Mouse (Mus musculus) c-Kit-positive CD71-negative TER-119-negative erythroid progenitor cells, embryonic 14.5 days (primary cell): ENCODE measurements around the gene Tmem94.

Experiments used
- DNase-seq: peaks from one replicate; pipeline ENCODE4 v3.0.0-alpha.2; 2013; ENCODE audit warnings: low read depth

The Tmem94 gene

DNA sequence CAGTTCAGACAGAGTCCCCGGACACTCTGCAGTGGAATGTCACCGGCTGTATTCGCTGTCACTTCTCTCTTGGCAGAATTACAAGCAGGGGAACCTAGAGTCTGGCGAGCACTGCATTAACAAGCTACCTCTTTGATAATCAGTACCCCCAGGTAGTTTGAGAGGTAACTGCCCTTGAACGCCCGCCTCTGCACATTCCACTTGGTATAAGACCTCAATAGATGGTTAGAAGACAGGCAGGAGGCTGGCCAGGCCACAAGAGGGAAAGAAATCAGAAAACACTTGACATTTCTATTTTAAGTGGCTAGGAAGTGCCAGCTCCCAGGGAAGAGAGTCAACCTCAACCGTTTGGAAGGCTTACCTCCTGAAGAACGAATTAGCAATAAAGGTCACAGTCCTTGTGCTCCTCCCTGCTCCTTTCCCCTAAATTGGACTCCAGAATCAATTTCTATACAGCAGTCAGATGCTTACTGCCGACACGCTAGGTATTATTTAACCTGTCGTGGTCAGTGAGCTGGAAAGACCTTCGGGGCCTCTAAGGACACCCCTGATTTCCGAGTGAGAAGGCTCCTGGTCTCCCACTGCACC is 1.2 kb downstream of the Tmem94 start:
- no peak for DNase-seq

DNA sequence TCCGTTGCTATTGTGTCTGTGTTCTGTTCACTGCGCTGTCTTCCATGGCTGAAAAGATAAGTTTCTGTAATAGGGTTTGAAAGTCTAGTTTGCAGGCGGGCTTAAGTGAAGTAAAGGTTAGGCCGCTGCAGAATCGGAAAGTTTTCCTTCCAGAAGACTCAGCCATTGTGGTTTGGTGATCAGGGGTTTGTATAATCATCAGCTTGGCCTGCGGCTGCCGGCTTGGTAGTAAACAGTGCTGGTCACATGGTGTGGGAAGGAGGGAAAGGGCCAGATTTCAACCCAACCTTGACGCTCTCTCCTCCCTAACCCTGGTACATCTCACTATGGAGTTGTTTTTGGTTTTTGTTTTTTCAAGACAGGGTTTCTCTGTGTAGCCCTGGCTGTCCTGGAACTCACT is 1.7 kb downstream of the Tmem94 start:
- no peak for DNase-seq

DNA sequence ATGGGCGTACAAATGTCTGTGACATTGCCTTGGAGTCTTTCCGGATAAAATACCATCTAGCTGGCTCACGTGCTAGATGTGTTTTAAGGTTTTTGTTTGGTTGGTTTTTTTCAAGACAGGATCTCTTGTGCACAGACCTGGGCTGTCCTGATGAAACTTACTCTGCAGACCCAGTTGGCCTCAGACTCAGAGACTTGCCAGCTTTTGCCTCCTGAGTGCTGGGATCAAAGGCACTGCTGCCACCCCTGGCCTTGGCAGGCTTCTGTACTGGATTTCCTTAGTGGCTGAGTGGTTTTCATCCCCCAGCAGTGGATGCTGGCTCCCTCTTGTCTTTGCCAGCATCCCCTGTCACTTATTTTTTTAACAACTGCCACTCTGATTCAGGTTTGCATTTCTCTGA is 3.7 kb downstream of the Tmem94 start:
- DNase-seq = no peak

DNA sequence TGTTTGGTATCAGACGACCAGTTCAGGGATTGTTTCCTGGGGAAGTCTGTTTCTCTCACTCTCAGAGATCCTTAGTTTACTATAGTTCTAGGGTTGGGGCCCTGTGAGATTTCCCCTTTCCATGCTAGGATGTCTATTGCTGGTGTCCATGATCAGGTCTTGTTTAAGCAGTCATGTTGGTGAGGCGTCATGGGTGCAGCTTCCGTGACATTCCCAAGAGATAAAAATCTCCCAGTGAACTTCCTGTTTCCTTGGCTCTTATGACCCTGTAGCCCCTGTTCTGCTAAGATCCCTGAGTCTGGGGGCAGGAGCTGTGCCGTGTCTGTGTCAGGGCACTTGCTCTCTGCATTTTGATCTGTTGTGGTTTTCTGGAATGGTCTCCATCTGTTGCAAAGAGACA is 9.4 kb downstream of the Tmem94 start:
- no peak for DNase-seq

DNA sequence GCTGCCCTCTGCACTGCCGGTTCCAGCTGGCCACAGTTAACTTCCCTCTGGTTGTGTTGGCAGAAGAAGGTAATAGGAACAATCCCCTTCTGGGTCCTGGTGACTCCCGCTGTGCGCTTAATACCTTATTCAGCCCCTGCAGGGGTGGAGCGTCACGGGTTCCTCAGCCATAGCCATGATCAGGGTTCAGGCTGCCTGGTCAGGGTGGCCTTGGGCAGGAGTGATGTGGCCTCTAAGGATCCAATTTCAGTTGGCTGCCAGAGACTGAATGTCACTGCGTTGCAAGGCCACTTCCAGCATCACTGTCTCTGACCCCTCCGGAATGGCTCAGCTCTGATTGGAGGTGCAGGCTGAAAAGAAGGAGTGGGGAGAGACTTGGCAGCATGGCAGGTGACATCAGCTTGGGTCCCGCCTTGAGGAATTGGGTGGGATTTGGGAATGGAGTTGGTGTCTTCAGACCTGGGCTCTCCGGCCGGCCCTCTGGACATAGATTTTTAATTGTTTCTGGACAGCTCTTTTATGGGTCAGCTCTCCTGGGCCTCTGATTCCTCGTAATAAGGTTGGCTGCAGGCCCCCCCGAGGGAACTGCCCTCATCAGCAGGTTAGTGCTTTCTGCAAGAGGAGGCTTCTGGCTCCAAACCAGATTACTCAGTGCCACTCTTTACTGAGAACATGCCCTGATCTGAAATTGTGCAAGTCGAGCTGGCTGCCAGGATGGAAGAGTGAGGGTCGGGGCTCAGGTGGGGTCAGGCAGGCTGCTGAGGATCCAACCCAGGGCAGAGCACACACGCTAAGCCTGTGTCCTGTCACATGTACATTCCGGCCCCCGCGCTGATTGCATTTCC is 10.8 kb downstream of the Tmem94 start:
- no peak for DNase-seq

DNA sequence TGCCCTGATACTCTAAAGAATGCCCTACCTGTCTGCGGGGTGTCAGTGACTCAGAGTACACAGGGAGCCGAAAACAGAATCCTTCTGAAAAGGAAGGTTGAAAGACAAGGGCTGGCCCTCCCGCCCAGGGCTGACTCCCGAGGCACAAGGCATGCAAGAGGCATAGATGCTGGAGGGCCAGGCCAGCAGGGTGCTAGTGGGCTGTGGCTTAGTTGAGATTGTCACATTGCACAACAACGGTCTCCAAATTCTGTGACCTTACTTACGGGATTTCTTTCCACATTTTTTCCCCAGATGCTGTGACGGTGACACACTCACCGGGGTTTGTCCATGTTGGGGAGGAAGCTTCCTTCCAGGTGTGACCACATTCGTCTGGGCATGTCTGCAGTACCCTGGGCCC is 11.7 kb downstream of the Tmem94 start:
- DNase-seq = no peak

DNA sequence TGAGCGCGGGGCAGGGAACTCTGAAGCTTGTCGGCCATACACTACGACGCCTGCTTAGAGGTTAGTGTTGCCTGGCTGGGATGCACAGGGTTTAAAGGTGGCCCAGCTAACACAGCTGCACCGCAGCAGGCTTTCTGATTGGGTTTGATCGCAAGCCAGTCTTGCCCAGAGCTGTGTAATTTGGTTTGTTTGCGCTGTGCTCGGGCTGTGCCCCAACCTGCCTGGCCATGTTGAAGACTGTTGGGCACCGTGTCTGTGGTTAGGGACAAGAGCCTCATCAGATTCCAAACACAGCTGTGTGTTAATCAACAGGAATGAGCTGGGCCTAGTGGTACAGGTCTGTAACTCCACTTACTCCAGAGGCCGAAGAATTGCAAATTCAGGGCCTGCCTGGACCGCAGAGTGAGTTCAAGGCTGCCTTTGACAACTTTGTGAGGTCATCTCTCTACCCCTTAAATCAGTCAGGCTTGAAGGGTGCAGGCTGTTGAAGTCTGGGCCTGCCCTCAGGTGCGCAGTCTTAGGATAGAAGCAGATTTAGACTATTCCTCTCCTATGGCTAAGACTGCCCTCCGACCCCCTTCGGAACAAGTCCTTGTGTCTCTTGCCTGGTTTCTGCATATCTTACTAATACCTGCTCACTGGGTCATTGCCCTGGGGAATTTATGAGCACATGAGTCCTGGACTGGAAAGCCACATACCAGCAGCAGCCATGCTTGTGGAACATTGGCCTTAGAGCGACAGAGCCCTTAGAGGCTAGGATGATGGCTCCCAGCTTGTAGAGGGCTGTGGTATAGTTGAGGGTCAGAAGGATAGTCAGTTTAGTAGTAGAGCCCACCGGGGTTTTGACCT is 12.5 kb downstream of the Tmem94 start:
- no peak for DNase-seq

DNA sequence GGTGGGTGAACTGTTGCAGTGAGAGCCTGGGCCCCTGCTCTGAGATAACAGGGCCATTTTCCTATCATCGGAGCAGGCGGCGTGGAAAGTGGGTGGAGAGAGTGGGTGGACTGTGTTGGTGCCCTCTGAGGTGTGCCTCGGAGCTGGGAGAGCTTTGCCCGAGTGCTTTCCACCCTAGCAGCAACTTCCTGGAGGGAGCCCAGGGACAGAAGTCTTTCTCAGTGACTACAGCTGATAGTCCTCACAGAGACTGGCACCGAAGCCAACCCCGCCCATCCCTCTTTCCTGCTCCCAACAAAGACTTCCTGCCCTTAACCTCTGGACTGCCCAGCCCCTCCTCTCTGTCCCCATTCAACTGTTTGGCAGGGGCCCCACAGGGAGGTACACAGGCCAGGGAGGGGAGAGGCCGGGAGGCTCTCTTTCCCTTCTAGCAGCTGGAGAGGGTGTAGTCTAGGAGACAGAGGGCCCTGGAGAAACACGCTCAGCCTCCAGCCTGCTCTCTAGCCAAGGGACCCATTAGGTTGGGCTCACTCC is 13.9 kb downstream of the Tmem94 start:
- DNase-seq = no peak

DNA sequence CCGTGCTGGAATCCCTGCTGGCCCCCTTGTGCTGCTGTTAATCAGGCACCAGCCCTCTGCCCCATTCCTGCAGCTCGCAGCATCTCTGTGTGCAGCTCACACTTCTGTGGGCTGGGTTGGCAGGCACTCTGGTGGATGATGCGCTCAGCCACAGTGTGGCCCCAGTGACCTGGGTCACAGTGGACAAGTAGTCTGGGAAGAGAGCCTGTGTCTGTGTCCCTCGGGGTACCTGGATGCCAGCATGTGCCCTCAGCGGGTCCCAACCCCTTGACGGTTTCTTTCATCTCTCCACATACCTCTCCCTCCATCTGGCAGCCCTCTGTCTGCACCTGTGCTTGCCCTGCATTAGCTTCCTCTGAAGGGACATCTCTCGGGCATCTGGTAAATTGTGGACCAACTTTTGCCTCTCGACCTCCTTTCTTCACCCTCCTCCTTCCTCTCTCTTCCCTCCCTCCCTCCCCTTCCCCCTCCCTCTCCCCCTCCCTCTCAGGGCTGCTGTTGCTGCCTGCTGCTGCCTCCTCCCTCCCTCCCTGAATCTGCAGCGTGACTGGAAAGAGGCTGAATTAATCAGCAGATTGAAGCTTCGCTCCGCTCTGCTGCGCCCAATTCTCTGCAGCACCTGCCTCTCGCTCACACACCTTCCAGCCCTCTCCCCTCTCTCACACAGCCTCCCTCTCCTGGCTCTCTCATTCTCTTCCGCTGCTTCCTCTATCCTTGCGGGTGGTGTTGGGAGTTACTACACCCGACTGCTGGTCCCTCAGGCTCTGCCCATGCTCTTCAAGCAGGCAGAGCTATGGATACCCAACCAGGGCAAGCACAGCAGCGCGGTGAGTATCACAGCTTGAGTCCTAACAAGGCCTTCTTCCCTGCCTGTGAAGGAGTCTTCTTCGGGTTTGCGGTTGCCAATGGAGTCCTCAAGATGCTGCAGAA is 15.2 kb downstream of the Tmem94 start:
- no peak for DNase-seq

DNA sequence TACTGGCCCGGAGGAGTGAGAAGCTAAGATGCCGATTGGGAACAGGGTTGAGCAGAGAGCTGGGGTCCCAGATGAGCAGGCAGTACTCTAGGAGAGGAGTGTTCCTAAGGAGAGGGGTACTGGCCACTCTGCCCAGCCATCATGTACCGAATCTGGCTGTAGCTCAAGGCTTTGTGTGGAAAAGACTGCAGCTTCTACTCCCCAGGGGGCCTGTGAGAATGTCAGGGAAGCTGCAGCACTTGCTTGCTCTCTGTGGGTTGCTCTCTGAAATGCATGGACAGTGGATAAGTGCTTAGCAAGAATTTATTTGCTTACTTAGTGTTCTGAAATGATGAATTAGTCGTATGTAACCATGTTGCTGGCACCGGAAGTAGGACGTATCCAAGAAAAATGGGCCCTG is 21.2 kb downstream of the Tmem94 start:
- no peak for DNase-seq

DNA sequence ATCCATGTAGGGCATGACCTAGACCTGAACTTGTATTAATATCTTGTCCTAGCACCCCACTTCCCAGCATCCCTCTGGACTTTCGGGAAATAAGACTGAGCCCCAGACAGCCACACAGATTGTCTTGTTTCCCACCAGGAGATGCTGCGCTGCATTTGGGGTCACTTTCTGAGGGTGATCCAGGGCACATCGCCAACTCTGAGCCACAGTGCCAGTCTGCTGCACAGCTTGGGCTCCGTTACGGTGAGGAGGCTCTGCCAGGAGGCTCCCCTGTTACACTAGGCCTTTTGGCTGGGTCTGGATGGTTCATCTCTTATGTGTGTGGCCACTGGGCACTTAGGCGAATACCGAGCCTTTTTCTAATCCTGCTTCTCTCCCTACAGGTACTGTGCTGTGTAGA is 24.6 kb downstream of the Tmem94 start:
- no peak for DNase-seq

DNA sequence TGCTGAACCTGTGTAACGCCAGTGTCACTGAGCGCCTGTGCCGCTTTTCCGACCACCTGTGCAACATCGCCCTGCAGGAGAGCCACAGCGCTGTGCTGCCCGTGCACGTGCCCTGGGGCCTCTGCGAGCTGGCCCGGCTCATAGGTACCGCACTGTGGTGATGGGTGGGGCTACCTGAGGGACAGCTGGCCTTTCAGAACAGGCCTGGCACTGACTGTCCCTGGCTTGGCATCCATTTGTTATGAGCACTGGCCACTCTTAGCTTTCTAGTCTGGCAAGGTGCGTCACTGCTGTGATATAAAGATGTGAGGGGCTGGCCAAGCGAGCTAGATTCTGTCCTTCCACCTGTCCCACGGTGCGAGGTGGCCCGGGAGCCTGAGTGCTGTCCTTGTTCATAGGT is 26.7 kb downstream of the Tmem94 start:
- DNase-seq = no peak

DNA sequence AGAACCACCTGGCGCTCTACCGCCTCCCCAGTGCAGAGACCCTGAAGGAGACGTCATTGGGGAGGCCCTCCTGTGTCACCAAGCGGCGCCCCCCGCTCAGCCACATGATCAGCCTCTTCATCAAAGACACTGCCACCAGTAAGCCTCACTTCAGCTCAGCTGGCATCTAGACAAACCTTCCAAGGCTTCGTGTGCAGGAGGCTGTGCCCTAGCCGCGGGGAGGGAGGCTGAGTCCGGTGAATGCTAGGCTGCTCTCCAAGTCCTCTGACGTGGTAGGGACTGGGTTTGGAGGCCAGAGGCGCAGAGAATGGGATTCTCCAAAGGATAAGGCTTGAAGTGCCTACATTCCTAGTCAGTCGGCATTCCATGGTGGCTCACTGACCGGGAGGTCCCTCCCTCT is 27.1 kb downstream of the Tmem94 start:
- no peak for DNase-seq

DNA sequence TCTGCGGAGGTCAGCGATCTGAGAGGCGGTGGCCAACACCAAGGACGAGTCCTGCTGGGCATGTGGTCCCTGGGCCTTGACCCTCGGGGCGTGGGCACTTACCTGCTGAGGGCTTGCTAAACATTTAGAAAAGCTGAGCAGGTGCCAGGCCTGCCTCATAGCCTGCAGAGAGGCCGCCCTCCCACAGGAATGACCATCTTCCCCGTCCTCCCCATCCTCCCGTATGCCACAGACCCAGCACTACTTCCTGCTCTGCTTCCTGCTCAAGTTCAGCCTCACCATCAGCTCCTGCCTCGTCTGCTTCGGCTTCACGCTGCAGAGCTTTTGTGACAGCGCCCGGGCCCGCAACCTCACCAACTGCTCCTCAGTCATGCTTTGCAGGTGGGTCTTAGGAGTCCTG is 31.7 kb downstream of the Tmem94 start:
- no peak for DNase-seq

DNA sequence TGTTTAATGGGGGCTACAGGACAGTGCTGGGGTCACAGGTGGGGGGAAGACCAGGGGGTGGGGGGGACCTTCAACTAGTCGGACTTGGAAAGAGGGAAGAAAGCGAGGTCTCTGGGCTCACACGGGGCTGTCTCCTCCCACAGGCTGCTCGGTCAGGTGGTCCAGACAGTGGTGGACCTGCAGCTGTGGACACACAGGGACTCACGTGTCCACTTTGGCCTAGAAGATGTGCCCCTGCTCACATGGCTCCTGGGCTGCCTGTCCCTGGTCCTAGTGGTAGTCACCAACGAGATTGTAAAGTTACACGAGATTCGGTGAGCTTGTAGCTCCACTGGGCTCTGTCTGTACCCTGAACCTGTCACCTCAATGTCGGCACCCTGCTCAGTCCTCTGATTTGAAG is 32.4 kb downstream of the Tmem94 start:
- DNase-seq = no peak

DNA sequence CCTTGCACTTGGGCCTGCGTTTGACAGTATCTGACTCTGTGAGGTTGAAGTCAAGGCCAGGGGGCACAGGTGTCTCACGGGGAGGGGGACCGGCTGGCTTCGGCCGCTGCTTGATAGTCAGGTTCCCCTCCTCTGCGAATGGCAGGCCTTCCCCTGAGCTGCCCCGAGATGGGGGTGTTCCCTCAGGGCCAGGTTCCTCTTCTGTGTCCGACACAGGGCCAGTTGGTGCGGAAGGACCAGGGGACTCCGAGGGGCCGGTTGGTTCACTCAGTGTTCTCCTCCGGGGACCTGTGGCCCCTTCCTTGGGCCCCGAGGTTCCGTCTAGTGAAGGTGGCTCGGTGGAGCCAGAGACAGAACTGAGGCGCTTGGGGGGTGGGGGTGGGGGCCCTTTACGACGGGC is 35.7 kb downstream of the Tmem94 start:
- DNase-seq = no peak

DNA sequence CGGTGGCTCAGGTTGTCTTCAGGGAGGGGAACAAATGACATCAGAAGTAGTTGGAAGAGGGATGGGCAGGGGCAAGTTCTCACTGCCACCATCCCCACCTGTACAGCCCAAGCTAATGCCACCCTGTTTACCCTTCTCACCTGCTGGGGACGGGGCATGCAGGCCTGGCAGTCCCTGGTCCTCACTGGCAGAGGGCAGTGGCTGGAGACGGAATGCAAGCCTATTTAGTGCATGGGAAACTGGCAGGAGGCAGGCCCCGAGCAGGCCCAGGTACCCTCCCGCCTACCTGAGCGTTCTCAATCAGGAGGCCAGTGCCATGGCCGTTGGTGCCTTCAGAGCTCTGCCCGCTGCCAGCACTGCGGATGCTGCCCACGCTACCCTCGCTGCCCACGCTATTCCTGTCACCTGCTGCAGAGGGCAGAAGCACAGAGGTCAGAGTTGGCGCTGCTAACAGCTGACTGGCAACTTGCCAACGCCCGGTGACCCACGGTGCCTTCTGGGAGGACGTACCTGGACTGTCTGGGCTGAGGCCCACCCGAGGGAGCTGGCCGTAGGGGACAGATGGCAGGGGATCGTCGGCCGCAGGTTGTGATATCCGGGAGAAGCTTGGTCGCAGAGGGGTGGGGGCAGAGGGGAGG is 38.0 kb downstream of the Tmem94 start:
- no peak for DNase-seq

DNA sequence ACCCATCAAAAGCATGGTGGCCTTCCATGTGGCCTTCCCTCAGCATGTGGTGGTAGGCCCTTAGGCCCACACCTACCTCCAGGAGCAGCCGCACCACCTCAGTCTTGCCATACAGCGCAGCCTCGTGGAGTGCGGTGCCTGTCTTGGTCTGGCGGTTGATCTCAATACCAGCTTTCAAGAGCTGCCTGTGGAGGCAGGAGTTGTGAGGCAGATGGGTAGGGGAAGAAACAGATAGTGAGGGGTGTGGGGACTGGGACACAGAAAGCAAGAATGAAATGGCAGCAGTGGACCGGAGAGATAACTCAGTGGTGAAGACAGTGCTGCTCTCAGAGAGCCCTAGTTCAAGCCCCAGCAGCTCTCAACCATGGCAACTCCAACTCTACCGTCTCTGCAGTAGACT is 39.8 kb downstream of the Tmem94 start:
- DNase-seq = no peak

DNA sequence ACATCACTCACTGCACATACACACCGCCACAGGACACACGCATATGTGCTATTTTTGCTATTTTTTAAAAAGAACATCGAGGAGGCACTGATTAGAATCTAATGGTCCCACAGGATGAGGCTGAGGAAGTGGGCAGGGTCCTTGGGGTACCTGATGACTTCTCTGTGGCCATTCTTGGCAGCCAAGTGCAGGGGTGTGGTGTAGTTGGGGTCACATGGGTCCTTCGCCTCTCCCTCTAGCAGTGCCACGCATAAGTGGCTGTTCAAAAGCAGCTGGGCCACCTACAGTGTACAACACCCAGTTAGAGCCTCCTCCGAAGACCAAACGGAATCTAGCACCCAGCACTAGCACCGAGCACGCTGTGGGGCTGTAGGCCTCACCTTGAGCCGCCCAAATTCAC is 40.9 kb downstream of the Tmem94 start:
- DNase-seq = no peak

DNA sequence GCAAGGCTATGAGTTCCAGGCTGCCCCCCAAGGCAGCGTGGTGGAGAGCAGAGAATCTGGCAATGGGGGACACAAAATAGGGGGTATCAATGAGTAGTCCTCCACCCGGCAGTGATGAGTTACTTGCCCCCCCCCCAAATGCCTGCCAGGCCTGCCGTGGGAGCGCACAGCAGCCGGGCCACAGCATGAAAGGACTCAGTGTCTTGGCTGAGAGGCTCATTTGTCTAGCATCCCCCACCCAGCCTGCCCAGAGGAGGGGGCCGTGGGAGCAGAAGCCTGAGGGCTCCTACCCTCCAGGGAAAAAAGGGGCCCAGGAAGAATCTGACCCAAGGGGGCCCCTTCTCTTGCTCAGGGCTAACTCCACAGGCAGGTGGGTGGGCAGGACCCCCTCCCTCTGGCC is 42.1 kb downstream of the Tmem94 start:
- DNase-seq = no peak

DNA sequence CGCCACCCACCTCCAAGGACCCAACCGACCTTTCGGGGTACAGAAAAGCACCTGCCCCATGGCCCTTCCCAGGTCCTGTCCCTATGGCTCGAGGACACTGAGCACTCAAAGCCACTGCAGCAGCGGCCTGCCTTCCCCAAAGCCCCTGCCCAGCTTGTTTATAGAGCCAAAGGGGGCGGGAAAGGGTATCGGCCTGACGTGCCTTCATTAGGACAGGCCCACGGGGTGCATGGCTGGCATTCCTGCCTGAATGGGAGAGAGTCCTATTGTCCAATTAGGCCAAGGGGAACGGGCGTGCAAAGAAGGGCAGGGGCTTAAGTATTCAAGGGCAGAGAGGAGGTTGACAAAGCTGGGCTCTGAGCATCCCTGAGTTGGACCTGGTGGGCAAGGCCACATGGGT is 42.7 kb downstream of the Tmem94 start:
- DNase-seq = no peak
